Mouse (Mus musculus) heart, adult 2 months (tissue): ENCODE measurements at regions not wholly inside any gene's neighbourhood (a gene's known extent, or its start where the extent isn't known, plus 50 kb on each side); places are given as distances from the start of the nearest gene placed in this dataset.

ENCODE experiments used
- CTCF ChIP-seq: fragments of 200-600 bp; IDR thresholded peaks from 2 replicates; pipeline ENCODE4 v1.8.1; 2022; ENCODE audit warnings: antibody characterized with exemption, mild to moderate bottlenecking, moderate library complexity
- EP300 ChIP-seq: fragments of 200-500 bp; IDR thresholded peaks from 2 replicates; pipeline ENCODE4 v1.6.1; 2011; ENCODE audit warnings: low read depth, low read length, control low read depth; ENCODE audit not compliant: insufficient read depth
- POLR2A ChIP-seq: fragments of 200-500 bp; IDR thresholded peaks from 2 replicates; pipeline ENCODE4 v1.6.1; 2011; ENCODE audit warnings: mild to moderate bottlenecking, low read depth, low read length, control low read depth; ENCODE audit not compliant: insufficient read depth

GRCm38 (mm10) chr2:11965374-11965773 is 187.7 kb downstream of the Ankrd16 start:
- no peak for TF ChIP-seq POLR2A
- TF ChIP-seq CTCF: no peak
- TF ChIP-seq EP300: no peak
